In genomic region chr12:86781654-86782202, GRCm38 (mm10) we compare ENCODE assay signal across 12 mouse cellular contexts. TPM values are rescaled to one million over a fixed set of nuclear protein-coding genes. Genes with fewer than 3 reads are reported as not detected.
A peak's percentile ranks its signal among the peaks of the same experiment; 100 is the strongest.
DNase-seq lines count a peak whose midpoint lies in the region; ATAC-seq and TF ChIP-seq lines count a peak whose summit lies in the region.
"Had no signal": no experiment of that assay in that cellular context is flagged by ENCODE, and none has a peak within 500 bp of the region (broad histone marks: within the 10 kb centered on the region; RNA-seq: fewer than 3 reads in every experiment).

No protein-coding gene starts in this region.

- no peak for TF ChIP-seq CTCF in stomach, postnatal 0 days (IDR thresholded peaks at IDR 0.05; ENCODE audit: low read depth)

- no peak overlapping the region for H3K9ac ChIP-seq in hindbrain, embryonic 11.5 days (ENCODE audit: low read depth, low read length)
- H3K9ac ChIP-seq in hindbrain, embryonic 14.5 days: no peak overlapping the region
- H3K9ac ChIP-seq in stomach, postnatal 0 days (ENCODE audit: low read length): no peak overlapping the region

- H3K4me1 ChIP-seq in hindbrain, embryonic 10.5 days (replicated peaks): peaks cover 42% of the 10 kb centered on the region
- 0 out of 2 replicates have a peak, but pooled peaks cover 5% of the 10 kb centered on the region for H3K4me1 ChIP-seq in hindbrain, embryonic 11.5 days (replicated peaks; ENCODE audit: control insufficient read depth, insufficient read depth, low read length)
- peaks cover 11% of the 10 kb centered on the region for H3K4me1 ChIP-seq in hindbrain, embryonic 14.5 days (replicated peaks; ENCODE audit: control insufficient read depth, insufficient read depth, low read length)
- no peaks in the 10 kb centered on the region for H3K4me1 ChIP-seq in stomach, postnatal 0 days (replicated peaks; ENCODE audit: control insufficient read depth, insufficient read depth)

- H3K9me3 ChIP-seq in hindbrain, embryonic 10.5 days: no peaks in the 10 kb centered on the region
- H3K9me3 ChIP-seq in hindbrain, embryonic 11.5 days (ENCODE audit: control insufficient read depth, low read length): no peaks in the 10 kb centered on the region
- H3K9me3 ChIP-seq in hindbrain, embryonic 14.5 days (ENCODE audit: control insufficient read depth, low read length): no peaks in the 10 kb centered on the region
- no peaks in the 10 kb centered on the region for H3K9me3 ChIP-seq in stomach, postnatal 0 days (ENCODE audit: control insufficient read depth, low read length)

- ATAC-seq in hindbrain, embryonic 11.5 days (ENCODE audit: low FRiP score): no peak
- peak; percentile 49; the same call in 1 of the 2 replicates for ATAC-seq in hindbrain, embryonic 14.5 days (ENCODE audit: low FRiP score)
- peak; percentile 51; the same call in 1 of the 2 replicates for ATAC-seq in stomach, postnatal 0 days (ENCODE audit: low FRiP score, low TSS enrichment)
- ATAC-seq in megakaryocyte, adult 5-6 weeks (ENCODE audit: poor library complexity, severe bottlenecking): no peak

- H3K27me3 ChIP-seq in hindbrain, embryonic 10.5 days (ENCODE audit: insufficient read depth, poor library complexity, severe bottlenecking): no peaks in the 10 kb centered on the region
- H3K27me3 ChIP-seq in hindbrain, embryonic 11.5 days (ENCODE audit: control insufficient read depth, insufficient read depth, low read length): no peaks in the 10 kb centered on the region
- H3K27me3 ChIP-seq in hindbrain, embryonic 14.5 days (ENCODE audit: control insufficient read depth, insufficient read depth, low read length): no peaks in the 10 kb centered on the region
- H3K27me3 ChIP-seq in stomach, postnatal 0 days (ENCODE audit: control insufficient read depth, insufficient read depth, low read length): no peaks in the 10 kb centered on the region

- no peaks in the 10 kb centered on the region for H3K36me3 ChIP-seq in hindbrain, embryonic 10.5 days
- no peaks in the 10 kb centered on the region for H3K36me3 ChIP-seq in hindbrain, embryonic 11.5 days (ENCODE audit: control insufficient read depth, insufficient read depth, low read length)
- no peaks in the 10 kb centered on the region for H3K36me3 ChIP-seq in hindbrain, embryonic 14.5 days (replicated peaks; ENCODE audit: control insufficient read depth, insufficient read depth)
- no peaks in the 10 kb centered on the region for H3K36me3 ChIP-seq in stomach, postnatal 0 days (ENCODE audit: control insufficient read depth, insufficient read depth, low read length)

- no peak for DNase-seq in hindbrain, embryonic 10.5 days (ENCODE audit: low spot score)
- no peak for DNase-seq in hindbrain, embryonic 11.5 days (ENCODE audit: low spot score)
- DNase-seq in right cerebral cortex, adult 18-20 months: peak; percentile 52
- DNase-seq in right cerebral cortex, postnatal 4 days: no peak
- DNase-seq in hindbrain, embryonic 14.5 days (ENCODE audit: low spot score): no peak
- DNase-seq in stomach, postnatal 0 days (ENCODE audit: low spot score): no peak
- no peak for DNase-seq in gastrocnemius, adult 8-10 months (ENCODE audit: low spot score in 2 of 2)

- 57% methylated on average over 6 of the region's 6 CpGs for WGBS in hindbrain, embryonic 10.5 days
- 65% methylated on average over 6 of the region's 6 CpGs for WGBS in hindbrain, embryonic 11.5 days
- WGBS in hindbrain, embryonic 14.5 days: 39% methylated on average over 6 of the region's 6 CpGs
- WGBS in stomach, postnatal 0 days: 33% methylated on average over 6 of the region's 6 CpGs

- no peak for TF ChIP-seq EP300 in stomach, postnatal 0 days (optimal IDR thresholded peaks at IDR 0.05)

- no peak overlapping the region for H3K4me2 ChIP-seq in hindbrain, embryonic 11.5 days (replicated peaks; ENCODE audit: low read depth, low read length)
- H3K4me2 ChIP-seq in hindbrain, embryonic 14.5 days (replicated peaks): no peak overlapping the region
- H3K4me2 ChIP-seq in stomach, postnatal 0 days (replicated peaks; ENCODE audit: low read depth): no peak overlapping the region

- peak overlapping the region; percentile 13; the same call in 1 of the 2 replicates for H3K27ac ChIP-seq in hindbrain, embryonic 10.5 days
- H3K27ac ChIP-seq in hindbrain, embryonic 11.5 days (ENCODE audit: low read depth, low read length): no peak overlapping the region
- H3K27ac ChIP-seq in hindbrain, embryonic 14.5 days: peak overlapping the region; percentile 57
- H3K27ac ChIP-seq in stomach, postnatal 0 days (replicated peaks): 0 out of 2 replicates have a peak overlapping the region, but pooled peaks have one; percentile 35

- no peak overlapping the region for H3K4me3 ChIP-seq in hindbrain, embryonic 10.5 days
- H3K4me3 ChIP-seq in hindbrain, embryonic 11.5 days (ENCODE audit: low read depth, low read length): no peak overlapping the region
- no peak overlapping the region for H3K4me3 ChIP-seq in hindbrain, embryonic 14.5 days (replicated peaks; ENCODE audit: low read length)
- H3K4me3 ChIP-seq in stomach, postnatal 0 days (ENCODE audit: low read depth, low read length): no peak overlapping the region

RNA-seq across cellular contexts. Expression of gene Lrrc74a, which starts 47.6 kb away (rescaled TPM):
- polyA plus RNA-seq in hindbrain, embryonic 10.5 days (2016; fragmentation: Nextera tagmentation; extraction: Ambion mirVana): not detected in 2 replicates
- polyA plus RNA-seq in hindbrain, embryonic 11.5 days (2014; fragmentation: Nextera tagmentation; extraction: Ambion mirVana): not detected in 2 replicates
- not detected in 2 replicates for polyA plus RNA-seq in hindbrain, embryonic 14.5 days (2014; fragmentation: Nextera tagmentation; extraction: Ambion mirVana)
- not detected in 2 replicates for polyA plus RNA-seq in stomach, postnatal 0 days (2015; fragmentation: Nextera tagmentation; extraction: Ambion mirVana)
- total RNA-seq in megakaryocyte, adult 5-6 weeks (2015): not detected in 2 replicates
- total RNA-seq in megakaryocyte, adult 5-6 weeks (2017): not detected in 2 replicates
- not detected for total RNA-seq in gastrocnemius, adult 8-10 months (2022)
- total RNA-seq: hematopoietic stem cell, adult 5-6 weeks; MEL had no signal
- polyA plus RNA-seq: embryonic facial prominence, embryonic 11.5 days; limb, embryonic 14.5 days had no signal

RNA-seq across cellular contexts. Expression of gene Angel1, which starts 55.5 kb away (rescaled TPM):
- polyA plus RNA-seq in hindbrain, embryonic 10.5 days (2016; fragmentation: Nextera tagmentation; extraction: Ambion mirVana): 14.7 and 14.8 TPM in 2 replicates
- 8.4 and 11.6 TPM in 2 replicates for polyA plus RNA-seq in hindbrain, embryonic 11.5 days (2014; fragmentation: Nextera tagmentation; extraction: Ambion mirVana)
- 12.3 and 13.1 TPM in 2 replicates for polyA plus RNA-seq in hindbrain, embryonic 14.5 days (2014; fragmentation: Nextera tagmentation; extraction: Ambion mirVana)
- polyA plus RNA-seq in stomach, postnatal 0 days (2015; fragmentation: Nextera tagmentation; extraction: Ambion mirVana): 3.9 and 4.3 TPM in 2 replicates
- total RNA-seq in megakaryocyte, adult 5-6 weeks (2015): 0.22 and 1.1 TPM in 2 replicates
- total RNA-seq in megakaryocyte, adult 5-6 weeks (2017): 0.37 and 0.66 TPM in 2 replicates
- total RNA-seq in gastrocnemius, adult 8-10 months (2022): 1 to 10 TPM; 3.4 to 6.3 (median 4.8) TPM

Comparison
In these comparisons a context has a peak if more than half of its experiments do, and no peak if none do; other contexts are left out.
1. ATAC-seq: peak in hindbrain, embryonic 14.5 days (single experiment) and stomach, postnatal 0 days (single experiment); none in hindbrain, embryonic 11.5 days (single experiment) and megakaryocyte, adult 5-6 weeks (single experiment).